Mouse (Mus musculus): ENCODE measurements at regions not wholly inside any gene's neighbourhood (a gene's known extent, or its start where the extent isn't known, plus 50 kb on each side); places are given as distances from the start of the nearest gene placed in this dataset.

DNA sequence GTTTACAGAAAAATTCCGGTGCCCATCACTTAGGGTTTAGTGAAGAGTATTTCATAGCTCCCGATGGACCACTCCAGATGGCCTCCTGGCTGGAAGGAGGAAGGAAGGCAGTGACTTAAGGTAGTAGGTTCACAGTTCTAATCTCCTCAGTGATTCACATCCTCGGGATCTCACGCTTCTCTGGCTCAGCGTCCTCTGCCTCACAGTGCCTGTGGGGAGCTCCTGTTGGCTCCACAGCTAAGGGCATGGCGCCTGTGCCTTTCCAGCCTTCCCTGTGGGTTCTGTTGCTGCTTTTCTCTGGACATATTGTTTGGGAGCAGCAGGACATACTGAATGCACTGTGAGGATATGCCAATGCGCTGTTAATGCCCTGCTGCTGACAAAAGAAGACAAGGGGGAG is 54.8 kb upstream of the Pomgnt2 start:
- no peak for TF ChIP-seq POLR2A (IDR thresholded peaks at IDR 0.05; ENCODE audit: insufficient read length, low read depth)
- TF ChIP-seq MYOD1 (IDR thresholded peaks at IDR 0.05; ENCODE audit: control insufficient read depth in 1 of 3, insufficient read length in 2 of 3, low read depth in 2 of 3): no peak
- TF ChIP-seq CEBPB (IDR thresholded peaks at IDR 0.05; ENCODE audit: insufficient read depth, poor library complexity, severe bottlenecking): no peak
- TF ChIP-seq USF1 (IDR thresholded peaks at IDR 0.05; ENCODE audit: low read depth): no peak

Data from myocyte (in vitro differentiated cells).